Mouse (Mus musculus): ENCODE measurements at regions not wholly inside any gene's neighbourhood (a gene's known extent, or its start where the extent isn't known, plus 50 kb on each side); places are given as distances from the start of the nearest gene placed in this dataset.

GRCm38 (mm10) chr12:12527366-12527765 lies 265.4 kb downstream of the Fam49a start:
- intact Hi-C loops (cut with DNase I): no loop called here

GRCm38 (mm10) chr12:12520311-12520852 lies 258.4 kb downstream of the Fam49a start:
- intact Hi-C loops (cut with DNase I): no loop called here

More at GRCm38 (mm10) chr12:12527366-12527765, 265.4 kb downstream of the Fam49a start:
- peak; percentile 36 for DNase-seq

GRCm38 (mm10) chr12:12518490-12519070 lies 256.6 kb downstream of the Fam49a start:
- DNase-seq: no peak
- intact Hi-C loops (cut with DNase I): no loop called here

More at GRCm38 (mm10) chr12:12520311-12520852, 258.4 kb downstream of the Fam49a start:
- no peak for DNase-seq

- intact Hi-C loops (cut with DNase I): no loop called here
- DNase-seq: no peak
Observed at GRCm38 (mm10) chr12:12517020-12517419, 255.1 kb downstream of the Fam49a start.

- intact Hi-C loops (cut with DNase I): no loop called here
- DNase-seq: no peak
Observed at GRCm38 (mm10) chr12:12510764-12511163, 248.8 kb downstream of the Fam49a start.

- intact Hi-C loops (cut with DNase I): no loop called here
- DNase-seq: peak; percentile 4
Observed at GRCm38 (mm10) chr12:12509164-12509937, 247.4 kb downstream of the Fam49a start.

GRCm38 (mm10) chr12:12508487-12509125 lies 246.7 kb downstream of the Fam49a start:
- DNase-seq: no peak
- intact Hi-C loops (cut with DNase I): no loop called here

- intact Hi-C loops (cut with DNase I): no loop called here
- no peak for DNase-seq
Observed at GRCm38 (mm10) chr12:12506671-12507070, 244.7 kb downstream of the Fam49a start.

GRCm38 (mm10) chr12:12505590-12505989 lies 243.7 kb downstream of the Fam49a start:
- no peak for DNase-seq
- intact Hi-C loops (cut with DNase I): no loop called here

- intact Hi-C loops (cut with DNase I): no loop called here
- DNase-seq: no peak
Observed at GRCm38 (mm10) chr12:12499903-12500302, 238.0 kb downstream of the Fam49a start.

- DNase-seq: no peak
- intact Hi-C loops (cut with DNase I): no loop called here
Observed at GRCm38 (mm10) chr12:12498621-12499020, 236.7 kb downstream of the Fam49a start.

- no peak for DNase-seq
- intact Hi-C loops (cut with DNase I): no loop called here
Observed at GRCm38 (mm10) chr12:12497277-12497841, 235.4 kb downstream of the Fam49a start.

- intact Hi-C loops (cut with DNase I): no loop called here
- peak; percentile 75 for DNase-seq
Observed at GRCm38 (mm10) chr12:12496593-12497141, 234.7 kb downstream of the Fam49a start.

GRCm38 (mm10) chr12:12490173-12490572 lies 228.2 kb downstream of the Fam49a start:
- DNase-seq: no peak
- intact Hi-C loops (cut with DNase I): no loop called here

GRCm38 (mm10) chr12:12488090-12488489 lies 226.2 kb downstream of the Fam49a start:
- no peak for DNase-seq
- intact Hi-C loops (cut with DNase I): no loop called here

GRCm38 (mm10) chr12:12486656-12487356 lies 224.9 kb downstream of the Fam49a start:
- intact Hi-C loops (cut with DNase I): no loop called here
- no peak for DNase-seq

- intact Hi-C loops (cut with DNase I): no loop called here
- DNase-seq: no peak
Observed at GRCm38 (mm10) chr12:12484921-12485680, 223.2 kb downstream of the Fam49a start.

GRCm38 (mm10) chr12:12480451-12480850 lies 218.5 kb downstream of the Fam49a start:
- DNase-seq: no peak
- intact Hi-C loops (cut with DNase I): no loop called here

- intact Hi-C loops (cut with DNase I): no loop called here
- DNase-seq: no peak
Observed at GRCm38 (mm10) chr12:12452086-12452485, 190.1 kb downstream of the Fam49a start.

GRCm38 (mm10) chr12:12446768-12447167 lies 184.8 kb downstream of the Fam49a start:
- intact Hi-C loops (cut with DNase I): no loop called here
- no peak for DNase-seq
